Mouse (Mus musculus): ENCODE results near the gene Vmn1r86. TPM values are rescaled to one million over a fixed set of nuclear protein-coding genes. Genes with fewer than 3 reads are reported as not detected.

Gene Vmn1r86
- polyA plus RNA-seq, 1 experiment from 2014 or later, result not detected

- no peak for ATAC-seq (ENCODE audit: low FRiP score, low read depth)
- Histone ChIP-seq H3K27ac (peak overlapping the region; percentile 73; the same call in 1 of the 2 replicates), H3K4me1 (peaks cover 5% of the 10 kb centered on the region; the same call in 1 of the 2 replicates), H3K9ac (peak overlapping the region; percentile 68), H3K4me3 (peak overlapping the region; percentile 57), H3K9me3 (no peaks in the 10 kb centered on the region), H3K36me3 (no peaks in the 10 kb centered on the region), H3K27me3 (no peaks in the 10 kb centered on the region), H3K4me2 (replicated peaks) (peak overlapping the region; percentile 67)
- WGBS, result 3% methylated on average over 15 of the region's 15 CpGs
These were observed 65.8 kb downstream of the Vmn1r86 start for GRCm38 (mm10) chr7:13053961-13054286.

GRCm38 (mm10) chr7:13053501-13053900 lies 66.2 kb downstream of the Vmn1r86 start:
- ATAC-seq (ENCODE audit: low FRiP score, low read depth), result no peak
- Histone ChIP-seq H3K36me3 (no peaks in the 10 kb centered on the region), H3K4me2 (replicated peaks) (peak overlapping the region; percentile 67), H3K9me3 (no peaks in the 10 kb centered on the region), H3K27me3 (no peaks in the 10 kb centered on the region), H3K9ac (peak overlapping the region; percentile 68; the same call in 1 of the 2 replicates), H3K27ac (no peak overlapping the region), H3K4me1 (peaks cover 5% of the 10 kb centered on the region; the same call in 1 of the 2 replicates), H3K4me3 (peak overlapping the region; percentile 57)
- WGBS, result 94% methylated on average over 2 of the region's 2 CpGs

GRCm38 (mm10) chr7:13053001-13053400 lies 66.7 kb downstream of the Vmn1r86 start:
- no peak for ATAC-seq (ENCODE audit: low FRiP score, low read depth)
- peaks cover 5% of the 10 kb centered on the region; the same call in 1 of the 2 replicates for H3K4me1 ChIP-seq
- H3K9ac ChIP-seq, result no peak overlapping the region
- H3K36me3 ChIP-seq, result no peaks in the 10 kb centered on the region
- H3K27ac ChIP-seq, result no peak overlapping the region
- no peaks in the 10 kb centered on the region for H3K27me3 ChIP-seq
- no peak overlapping the region; the same call in 1 of the 2 replicates for H3K4me3 ChIP-seq
- H3K4me2 ChIP-seq (replicated peaks), result no peak overlapping the region
- 89% methylated on average over 13 of the region's 13 CpGs for WGBS
- no peaks in the 10 kb centered on the region for H3K9me3 ChIP-seq

Other genes with a start within 250 kb of the Vmn1r86 start
- 6.4 and 7.3 TPM in 2 replicates for gene Zfp128, start 238.7 kb downstream of the Vmn1r86 start, polyA plus RNA-seq (2015; fragmentation: Nextera tagmentation; extraction: Ambion mirVana)
- 15.8 and 20.9 TPM in 2 replicates for gene Zscan22, start 222.1 kb downstream of the Vmn1r86 start, polyA plus RNA-seq (2015; fragmentation: Nextera tagmentation; extraction: Ambion mirVana)
- 1,044 and 1,066 TPM in 2 replicates for gene Rps5, start 197.6 kb downstream of the Vmn1r86 start, polyA plus RNA-seq (2015; fragmentation: Nextera tagmentation; extraction: Ambion mirVana)
- 0.42 and 0.64 TPM in 2 replicates for gene Rnf225, start 192.5 kb downstream of the Vmn1r86 start, polyA plus RNA-seq (2015; fragmentation: Nextera tagmentation; extraction: Ambion mirVana)
- gene Zfp324, start 154.1 kb downstream of the Vmn1r86 start, polyA plus RNA-seq (2015; fragmentation: Nextera tagmentation; extraction: Ambion mirVana), result 12.6 and 13.6 TPM in 2 replicates
- gene Zfp446, start 142.1 kb downstream of the Vmn1r86 start, polyA plus RNA-seq (2015; fragmentation: Nextera tagmentation; extraction: Ambion mirVana), result 10.5 and 10.8 TPM in 2 replicates
- gene Slc27a5, start 121.7 kb downstream of the Vmn1r86 start, polyA plus RNA-seq (2015; fragmentation: Nextera tagmentation; extraction: Ambion mirVana), result 0.08 and 0.34 TPM in 2 replicates
- 316 and 329 TPM in 2 replicates for gene Trim28, start 120.8 kb downstream of the Vmn1r86 start, polyA plus RNA-seq (2015; fragmentation: Nextera tagmentation; extraction: Ambion mirVana)
- 28.0 and 29.6 TPM in 2 replicates for gene Zbtb45, start 109.9 kb downstream of the Vmn1r86 start, polyA plus RNA-seq (2015; fragmentation: Nextera tagmentation; extraction: Ambion mirVana)
- gene Chmp2a, start 85.1 kb downstream of the Vmn1r86 start, polyA plus RNA-seq (2015; fragmentation: Nextera tagmentation; extraction: Ambion mirVana), result 127 and 133 TPM in 2 replicates
- 100 and 114 TPM in 2 replicates for gene Ube2m, start 81.6 kb downstream of the Vmn1r86 start, polyA plus RNA-seq (2015; fragmentation: Nextera tagmentation; extraction: Ambion mirVana)
- 3.2 and 3.8 TPM in 2 replicates for gene Mzf1, start 65.2 kb downstream of the Vmn1r86 start, polyA plus RNA-seq (2015; fragmentation: Nextera tagmentation; extraction: Ambion mirVana)
- not detected in 2 replicates for gene Vmn1r85, start 24.7 kb downstream of the Vmn1r86 start, polyA plus RNA-seq (2015; fragmentation: Nextera tagmentation; extraction: Ambion mirVana)
- gene Vmn1r87, start 20.2 kb upstream of the Vmn1r86 start, polyA plus RNA-seq (2015; fragmentation: Nextera tagmentation; extraction: Ambion mirVana), result not detected in 2 replicates
- gene Vmn1r88, start 39.7 kb upstream of the Vmn1r86 start, polyA plus RNA-seq (2015; fragmentation: Nextera tagmentation; extraction: Ambion mirVana), result not detected in 2 replicates
- gene Vmn1r89, start 93.1 kb upstream of the Vmn1r86 start, polyA plus RNA-seq (2015; fragmentation: Nextera tagmentation; extraction: Ambion mirVana), result not detected in 2 replicates
- 116 and 123 TPM in 2 replicates for gene Lig1, start 157.4 kb upstream of the Vmn1r86 start, polyA plus RNA-seq (2015; fragmentation: Nextera tagmentation; extraction: Ambion mirVana)
- gene Zswim9, start 158.8 kb upstream of the Vmn1r86 start, polyA plus RNA-seq (2015; fragmentation: Nextera tagmentation; extraction: Ambion mirVana), result 11.8 and 16.0 TPM in 2 replicates
- 1.1 TPM in 2 replicates for gene Pla2g4c, start 204.7 kb upstream of the Vmn1r86 start, polyA plus RNA-seq (2015; fragmentation: Nextera tagmentation; extraction: Ambion mirVana)